Mouse (Mus musculus): ENCODE measurements around the gene Pten. TPM values are rescaled to one million over a fixed set of nuclear protein-coding genes. Genes with fewer than 3 reads are reported as not detected.

The Pten gene
- 45.5 TPM for polyA plus RNA-seq (2017; shearing (Covaris generic))

GRCm38 (mm10) chr19:32756900-32757725, at the start of gene Pten:
Gene Pten, plus strand, starts transcription at chr19:32757497.

GRCm38 (mm10) chr19:32739686-32740085, 17.6 kb upstream of the Pten start, which contains the start of gene Atad1:
Gene Atad1, minus strand, starts transcription at chr19:32739786.

Other genes starting within 250 kb of the Pten start
- gene Papss2, start 161.7 kb upstream of the Pten start, polyA plus RNA-seq (2017; shearing (Covaris generic)): 0.20 TPM
- 99.2 TPM for gene Atad1, start 17.7 kb upstream of the Pten start, polyA plus RNA-seq (2017; shearing (Covaris generic))